31 mouse cellular contexts compared by ENCODE assay signal in genomic region chr9:23432631-23433030, GRCm38 (mm10).
"Had no signal": no experiment of that assay in that cellular context is flagged by ENCODE, and none has a peak within 500 bp of the region (broad histone marks: within the 10 kb centered on the region; RNA-seq: fewer than 3 reads in every experiment).

No protein-coding gene starts in this region.

- H3K9ac ChIP-seq: limb, embryonic 12.5 days; limb, embryonic 13.5 days; limb, embryonic 15.5 days; liver, embryonic 12.5 days; liver, embryonic 13.5 days; liver, embryonic 14.5 days; liver, embryonic 15.5 days; liver, postnatal 0 days; lung, embryonic 14.5 days; lung, embryonic 15.5 days; midbrain, embryonic 12.5 days; midbrain, embryonic 13.5 days; midbrain, embryonic 15.5 days; neural tube, embryonic 12.5 days had no signal

- H3K4me2 ChIP-seq: limb, embryonic 12.5 days; limb, embryonic 13.5 days; limb, embryonic 15.5 days; liver, embryonic 11.5 days; liver, embryonic 12.5 days; liver, embryonic 13.5 days; liver, embryonic 15.5 days; lung, embryonic 14.5 days; lung, embryonic 15.5 days; midbrain, embryonic 11.5 days; midbrain, embryonic 12.5 days; midbrain, embryonic 13.5 days; midbrain, embryonic 15.5 days; neural tube, embryonic 12.5 days had no signal

- H3K9me3 ChIP-seq: limb, embryonic 10.5 days; limb, embryonic 12.5 days; limb, embryonic 13.5 days; limb, embryonic 15.5 days; liver, embryonic 12.5 days; liver, embryonic 13.5 days; liver, embryonic 15.5 days; lung, embryonic 15.5 days; midbrain, embryonic 10.5 days; midbrain, embryonic 12.5 days; midbrain, embryonic 13.5 days; midbrain, embryonic 15.5 days; neural tube, embryonic 12.5 days had no signal

- H3K4me1 ChIP-seq: liver, embryonic 12.5 days; liver, embryonic 13.5 days; liver, embryonic 15.5 days; lung, embryonic 15.5 days; megakaryocyte, embryonic 14.5 days; midbrain, embryonic 10.5 days; midbrain, embryonic 12.5 days; midbrain, embryonic 15.5 days; neural tube, embryonic 12.5 days had no signal

- ATAC-seq: liver, embryonic 12.5 days; liver, postnatal 0 days; midbrain, embryonic 13.5 days; midbrain, embryonic 15.5 days; midbrain, embryonic 16.5 days had no signal

- DNase-seq: left cerebral cortex, postnatal 4 days; liver; liver, embryonic 13.5 days; liver, postnatal 0 days; lung, adult 18-20 months; lung, adult 2 months; lung, embryonic 14.5 days; lung, postnatal 10 days; lung, postnatal 14 days; lung, postnatal 36 days; lung, postnatal 4 days; midbrain, embryonic 14.5 days had no signal

- H3K27me3 ChIP-seq: limb, embryonic 12.5 days; limb, embryonic 13.5 days; limb, embryonic 15.5 days; liver, embryonic 12.5 days; liver, embryonic 13.5 days; liver, embryonic 15.5 days; lung, embryonic 15.5 days; megakaryocyte, embryonic 14.5 days; midbrain, embryonic 12.5 days; midbrain, embryonic 13.5 days; midbrain, embryonic 15.5 days; neural tube, embryonic 12.5 days had no signal

- H3K4me3 ChIP-seq: limb, embryonic 10.5 days; limb, embryonic 12.5 days; limb, embryonic 13.5 days; limb, embryonic 15.5 days; liver, embryonic 12.5 days; liver, embryonic 13.5 days; liver, embryonic 15.5 days; lung, embryonic 15.5 days; megakaryocyte, embryonic 14.5 days; midbrain, embryonic 10.5 days; midbrain, embryonic 12.5 days; midbrain, embryonic 13.5 days; midbrain, embryonic 15.5 days; myocyte; neural tube, embryonic 12.5 days had no signal

- H3K27ac ChIP-seq: limb, embryonic 10.5 days; limb, embryonic 12.5 days; limb, embryonic 13.5 days; limb, embryonic 15.5 days; liver, embryonic 12.5 days; liver, embryonic 13.5 days; liver, embryonic 14.5 days; liver, embryonic 15.5 days; lung, embryonic 15.5 days; macrophage; midbrain, embryonic 10.5 days; midbrain, embryonic 12.5 days; midbrain, embryonic 13.5 days; midbrain, embryonic 15.5 days; neural tube, embryonic 12.5 days had no signal

- H3K36me3 ChIP-seq: limb, embryonic 10.5 days; limb, embryonic 12.5 days; limb, embryonic 13.5 days; limb, embryonic 15.5 days; liver, embryonic 12.5 days; liver, embryonic 13.5 days; liver, embryonic 15.5 days; lung, embryonic 15.5 days; midbrain, embryonic 10.5 days; midbrain, embryonic 12.5 days; midbrain, embryonic 13.5 days; midbrain, embryonic 15.5 days; neural tube, embryonic 12.5 days had no signal
